Mouse (Mus musculus) midbrain, embryonic 14.5 days (tissue): Measurements from ENCODE around the gene Nthl1. TPM values are rescaled to one million over a fixed set of nuclear protein-coding genes. Genes with fewer than 3 reads are reported as not detected.

Experiments
- ATAC-seq: fragments of 200-750 bp; cut with Nextera tagmentation; 2 replicates; pipeline ENCODE4 v1.8.0; 2017; ENCODE audit warnings: moderate number of reproducible peaks, moderate library complexity; ENCODE audit not compliant: low FRiP score, low TSS enrichment
- DNase-seq: peaks from one replicate; pipeline ENCODE4 v3.0.0-alpha.2; 2015
- H3K27ac ChIP-seq: fragments of 300-500 bp; sonication (generic); replicated peaks from 2 replicates; pipeline ENCODE4 v1.5.1; 2014; ENCODE audit warnings: mild to moderate bottlenecking, low read depth, low read length, moderate library complexity
- H3K27me3 ChIP-seq: fragments of 300-500 bp; sonication (generic); 2 replicates; pipeline ENCODE4 v1.6.1; 2014; ENCODE audit warnings: low read length, control low read depth, mixed read lengths; ENCODE audit not compliant: control insufficient read depth, insufficient read depth
- H3K36me3 ChIP-seq: fragments of 300-500 bp; sonication (generic); 2 replicates; pipeline ENCODE4 v1.6.1; 2014; ENCODE audit warnings: low read length, control low read depth; ENCODE audit not compliant: control insufficient read depth, insufficient read depth
- H3K4me1 ChIP-seq: fragments of 300-500 bp; sonication (generic); 2 replicates; pipeline ENCODE4 v1.6.1; 2014; ENCODE audit warnings: mild to moderate bottlenecking, antibody characterized with exemption, low read length, control low read depth; ENCODE audit not compliant: control insufficient read depth, insufficient read depth
- H3K4me2 ChIP-seq: fragments of 300-500 bp; sonication (generic); 2 replicates; pipeline ENCODE4 v1.6.1; 2014; ENCODE audit warnings: mild to moderate bottlenecking, low read length, moderate library complexity
- H3K4me3 ChIP-seq: fragments of 300-500 bp; sonication (generic); replicated peaks from 2 replicates; pipeline ENCODE4 v1.5.1; 2014; ENCODE audit warnings: low read depth, low read length
- H3K9ac ChIP-seq: fragments of 300-500 bp; sonication (generic); replicated peaks from 2 replicates; pipeline ENCODE4 v1.6.1; 2014; ENCODE audit warnings: mild to moderate bottlenecking, low read length, moderate library complexity
- H3K9me3 ChIP-seq: fragments of 300-500 bp; sonication (generic); 2 replicates; pipeline ENCODE4 v1.6.1; 2016; ENCODE audit warnings: low read length, control low read depth, mixed read lengths; ENCODE audit not compliant: control insufficient read depth
- WGBS: fragments of 180-500 bp; shearing (Covaris S2); extraction: QIAGEN DNeasy Blood & Tissue Kit; methylation state at CpG from one replicate; pipeline ENCODE4 v1.1.7; 2014; 5-methylcytosine and 5-hydroxymethylcytosine counted together
- polyA plus RNA-seq: library from polyadenylated mRNA; unstranded; fragments of >200 nt; fragmentation: Nextera tagmentation; extraction: Ambion mirVana; gene quantifications from 2 replicates; pipeline ENCODE4 v1.2.1, GENCODE M21; 2014

Nthl1 gene
- polyA plus RNA-seq, 1 experiment from 2014 or later: 8.9 TPM

- Histone ChIP-seq H3K36me3 (peaks cover 99% of the 10 kb centered on the region), H3K27ac (no peak overlapping the region), H3K27me3 (no peaks in the 10 kb centered on the region), H3K9ac (no peak overlapping the region), H3K4me3 (no peak overlapping the region), H3K9me3 (no peaks in the 10 kb centered on the region), H3K4me1 (no peaks in the 10 kb centered on the region), H3K4me2 (no peak overlapping the region)
- ATAC-seq: no peak
- WGBS: 77% methylated on average over 17 of the region's 17 CpGs
- peak; percentile 33 for DNase-seq
Observed at GRCm38 (mm10) chr17:24595126-24596072, 37.1 kb upstream of the Nthl1 start.

DNA sequence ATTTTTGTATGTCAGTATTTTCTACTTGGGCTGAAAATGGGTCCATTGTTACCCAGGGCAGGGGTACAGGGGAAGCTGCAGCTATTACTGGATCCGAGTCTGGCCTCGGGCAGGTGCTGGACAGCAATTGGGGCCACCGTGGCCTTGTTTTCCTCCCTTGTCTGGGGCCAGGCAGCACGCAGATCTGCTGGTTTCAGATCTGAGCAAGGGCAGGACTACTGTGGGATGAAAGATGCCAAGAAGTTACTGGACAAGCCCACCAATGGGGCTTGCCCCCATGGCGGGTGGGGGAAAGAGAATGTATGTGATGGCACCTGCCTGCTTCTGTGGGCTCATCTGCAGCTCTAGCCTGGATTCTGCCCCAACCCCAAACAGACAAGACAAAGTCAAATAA lies 36.4 kb upstream of the Nthl1 start:
- no peak overlapping the region for H3K4me3 ChIP-seq
- H3K9ac ChIP-seq: no peak overlapping the region
- 82% methylated on average over 5 of the region's 5 CpGs for WGBS
- no peak overlapping the region for H3K27ac ChIP-seq
- DNase-seq: no peak
- H3K4me1 ChIP-seq: no peaks in the 10 kb centered on the region
- no peak for ATAC-seq
- H3K4me2 ChIP-seq: no peak overlapping the region
- peaks cover 99% of the 10 kb centered on the region for H3K36me3 ChIP-seq
- H3K27me3 ChIP-seq: no peaks in the 10 kb centered on the region
- no peaks in the 10 kb centered on the region for H3K9me3 ChIP-seq

- H3K4me3 ChIP-seq: no peak overlapping the region
- no peak for ATAC-seq
- 90% methylated on average over 19 of the region's 19 CpGs for WGBS
- no peak for DNase-seq
- H3K4me1 ChIP-seq: no peaks in the 10 kb centered on the region
- H3K36me3 ChIP-seq: peaks cover 99% of the 10 kb centered on the region
- H3K27ac ChIP-seq: no peak overlapping the region
- H3K9ac ChIP-seq: no peak overlapping the region
- no peaks in the 10 kb centered on the region for H3K9me3 ChIP-seq
- no peak overlapping the region for H3K4me2 ChIP-seq
- no peaks in the 10 kb centered on the region for H3K27me3 ChIP-seq
Observed at GRCm38 (mm10) chr17:24596471-24597183, 35.9 kb upstream of the Nthl1 start.

- Histone ChIP-seq H3K36me3 (peaks cover 99% of the 10 kb centered on the region), H3K27ac (no peak overlapping the region), H3K27me3 (no peaks in the 10 kb centered on the region), H3K9ac (no peak overlapping the region), H3K4me1 (no peaks in the 10 kb centered on the region), H3K4me2 (no peak overlapping the region), H3K9me3 (no peaks in the 10 kb centered on the region), H3K4me3 (no peak overlapping the region)
- WGBS: 92% methylated on average over 3 of the region's 3 CpGs
- ATAC-seq (no peak), DNase-seq (no peak)
Observed at GRCm38 (mm10) chr17:24597989-24598388, 34.5 kb upstream of the Nthl1 start.

GRCm38 (mm10) chr17:24600502-24600901 lies 32.0 kb upstream of the Nthl1 start:
- no peak for ATAC-seq
- H3K9me3 ChIP-seq: no peaks in the 10 kb centered on the region
- no peaks in the 10 kb centered on the region for H3K27me3 ChIP-seq
- H3K9ac ChIP-seq: no peak overlapping the region
- no peak for DNase-seq
- H3K36me3 ChIP-seq: peaks cover 98% of the 10 kb centered on the region
- H3K4me3 ChIP-seq: no peak overlapping the region
- no peak overlapping the region for H3K27ac ChIP-seq
- H3K4me2 ChIP-seq: no peak overlapping the region
- H3K4me1 ChIP-seq: no peaks in the 10 kb centered on the region
- WGBS: 92% methylated on average over 4 of the region's 4 CpGs

DNA sequence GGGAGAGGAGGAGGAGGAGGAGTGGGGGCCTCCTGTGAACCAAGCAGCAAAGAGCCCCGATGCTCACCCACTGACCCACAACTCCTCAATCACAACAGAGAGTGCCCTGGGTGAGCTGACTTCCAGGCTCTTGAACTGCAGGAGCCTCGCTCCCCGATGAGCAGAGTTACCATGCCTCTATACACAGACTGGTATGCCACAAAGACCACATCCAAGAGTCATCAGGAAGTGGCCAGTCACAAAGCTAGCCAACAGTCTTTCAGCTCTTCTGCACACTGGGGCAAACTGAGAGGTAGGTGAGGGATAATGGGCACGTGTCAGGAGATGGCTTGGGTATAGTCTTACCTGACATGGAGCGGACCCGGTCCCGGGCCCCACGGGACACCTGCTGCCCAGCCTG lies 28.5 kb upstream of the Nthl1 start:
- H3K4me1 ChIP-seq: no peaks in the 10 kb centered on the region
- H3K36me3 ChIP-seq: peaks cover 99% of the 10 kb centered on the region
- ATAC-seq: no peak
- no peak for DNase-seq
- no peak overlapping the region for H3K9ac ChIP-seq
- H3K9me3 ChIP-seq: no peaks in the 10 kb centered on the region
- no peak overlapping the region for H3K27ac ChIP-seq
- no peak overlapping the region for H3K4me3 ChIP-seq
- WGBS: 92% methylated on average over 8 of the region's 8 CpGs
- no peaks in the 10 kb centered on the region for H3K27me3 ChIP-seq
- H3K4me2 ChIP-seq: no peak overlapping the region

DNA sequence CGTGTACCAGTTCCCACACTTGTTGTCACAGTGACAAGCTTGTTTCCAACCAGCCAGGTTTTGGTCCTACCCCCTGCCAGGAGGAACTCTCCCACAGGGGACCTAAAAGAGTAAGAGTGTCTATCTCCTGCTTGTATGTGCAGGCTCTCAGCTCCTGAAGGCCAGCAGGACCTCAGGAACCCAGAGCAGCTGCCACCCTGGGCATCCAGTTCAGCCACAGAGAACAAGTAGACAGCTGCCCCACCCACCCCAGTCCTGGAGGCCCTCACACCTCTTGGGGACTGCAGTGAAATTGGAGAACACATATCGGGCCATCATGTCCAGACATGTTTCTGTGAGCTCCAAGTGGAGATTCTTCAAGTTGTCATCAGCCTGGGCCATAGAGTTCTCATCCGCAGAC lies 27.9 kb upstream of the Nthl1 start:
- peaks cover 94% of the 10 kb centered on the region for H3K36me3 ChIP-seq
- 93% methylated on average over 3 of the region's 3 CpGs for WGBS
- no peak for DNase-seq
- H3K27ac ChIP-seq: no peak overlapping the region
- no peak for ATAC-seq
- H3K4me1 ChIP-seq: no peaks in the 10 kb centered on the region
- H3K9me3 ChIP-seq: no peaks in the 10 kb centered on the region
- no peak overlapping the region for H3K4me3 ChIP-seq
- H3K27me3 ChIP-seq: no peaks in the 10 kb centered on the region
- no peak overlapping the region for H3K9ac ChIP-seq
- no peak overlapping the region for H3K4me2 ChIP-seq

DNA sequence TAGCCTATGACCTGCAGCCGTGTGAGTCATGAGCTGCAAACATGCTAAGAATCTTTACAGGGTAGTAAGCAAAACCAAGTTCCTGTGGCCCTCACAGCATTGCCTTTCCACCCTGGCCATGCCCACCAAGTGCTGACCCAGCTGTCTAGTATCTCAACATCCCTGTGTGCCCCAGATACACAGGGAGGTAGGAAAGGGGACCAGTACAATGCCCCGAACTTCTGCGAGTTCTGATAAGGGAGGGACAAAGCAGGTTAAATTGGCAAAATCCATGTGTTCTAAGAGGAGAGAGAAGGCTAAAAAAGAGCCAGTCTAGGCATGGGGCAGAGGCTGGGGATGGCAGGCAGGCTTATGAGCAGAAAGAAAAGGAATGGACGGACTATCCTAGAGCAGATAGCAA lies 24.1 kb upstream of the Nthl1 start:
- H3K4me1 ChIP-seq: no peaks in the 10 kb centered on the region

More for the DNA sequence above, 24.1 kb upstream of the Nthl1 start:
- peaks cover 75% of the 10 kb centered on the region for H3K36me3 ChIP-seq
- no peak overlapping the region for H3K27ac ChIP-seq
- H3K4me3 ChIP-seq: no peak overlapping the region
- DNase-seq: no peak
- H3K9me3 ChIP-seq: no peaks in the 10 kb centered on the region
- 95% methylated on average over 4 of the region's 4 CpGs for WGBS
- no peak for ATAC-seq
- no peak overlapping the region for H3K9ac ChIP-seq
- no peak overlapping the region for H3K4me2 ChIP-seq
- H3K27me3 ChIP-seq: no peaks in the 10 kb centered on the region
